Mouse (Mus musculus) CH12.LX (cell line): ENCODE data around the gene Cd93.

Experiments used
- BHLHE40 ChIP-seq: IDR thresholded peaks from 2 replicates; pipeline ENCODE4 v1.6.1; 2011; ENCODE audit warnings: mild to moderate bottlenecking, low read depth, low read length, improper control_type of control experiment
- CTCF ChIP-seq, 2 experiments: IDR thresholded peaks in 1 of 2; conservative IDR thresholded peaks in 1 of 2; 2 replicates each; pipeline ENCODE4 v1.5.1; 2011 to 2012; ENCODE audit warnings: low read depth in 2 of 2, low read length in 2 of 2, improper control_type of control experiment in 1 of 2, inconsistent platforms in 1 of 2, mild to moderate bottlenecking in 1 of 2, moderate library complexity in 1 of 2
- EP300 ChIP-seq: IDR thresholded peaks from 2 replicates; pipeline ENCODE4 v1.6.1; 2011; ENCODE audit warnings: low read length, improper control_type of control experiment
- JUND ChIP-seq: conservative IDR thresholded peaks from 2 replicates; pipeline ENCODE4 v1.6.1; 2011; ENCODE audit warnings: low read depth, low read length, improper control_type of control experiment
- POLR2A ChIP-seq: IDR thresholded peaks from 2 replicates; pipeline ENCODE4 v1.6.1; 2011; ENCODE audit warnings: low read depth, mild to moderate bottlenecking, improper control_type of control experiment, low read length
- ZC3H11A ChIP-seq: IDR thresholded peaks from 2 replicates; pipeline ENCODE4 v1.6.1; 2012; ENCODE audit warnings: low read depth, mild to moderate bottlenecking, inconsistent platforms, low read length, improper control_type of control experiment

GRCm38 (mm10) chr2:148469341-148470238 is 26.2 kb upstream of the Cd93 start:
- TF ChIP-seq POLR2A = no peak
- no peak for TF ChIP-seq EP300
- TF ChIP-seq CTCF (conservative IDR thresholded peaks at IDR 0.05 in 1 of 2, IDR thresholded peaks at IDR 0.05 in 1 of 2; ENCODE audit: low read depth in 2 of 2, low read length in 2 of 2) = no peak
- TF ChIP-seq JUND = no peak
- TF ChIP-seq BHLHE40 = no peak
- TF ChIP-seq ZC3H11A = no peak
